Mouse (Mus musculus): ENCODE measurements around the gene Ptov1. TPM values are rescaled to one million over a fixed set of nuclear protein-coding genes. Genes with fewer than 3 reads are reported as not detected.

Ptov1 gene
- polyA plus RNA-seq, 1 experiment from 2014 or later = 630 TPM

GRCm38 (mm10) chr7:44854356-44855031, 15.1 kb downstream of the Ptov1 start:
- peak overlapping the region; percentile 72 for H3K9ac ChIP-seq
- H3K36me3 ChIP-seq = peaks cover 10% of the 10 kb centered on the region; the same call in 1 of the 2 replicates
- peak overlapping the region; percentile 47 for H3K4me3 ChIP-seq
- H3K4me2 ChIP-seq (replicated peaks) = peak overlapping the region; percentile 87
- WGBS = 2% methylated on average over 45 of the region's 45 CpGs
- H3K27me3 ChIP-seq (replicated peaks) = no peaks in the 10 kb centered on the region
- H3K4me1 ChIP-seq = peaks cover 61% of the 10 kb centered on the region
- peak overlapping the region; percentile 80 for H3K27ac ChIP-seq
- peak; percentile 4; the same call in 1 of the 2 replicates for ATAC-seq (ENCODE audit: low FRiP score, low read depth)
- H3K9me3 ChIP-seq = no peaks in the 10 kb centered on the region

DNA sequence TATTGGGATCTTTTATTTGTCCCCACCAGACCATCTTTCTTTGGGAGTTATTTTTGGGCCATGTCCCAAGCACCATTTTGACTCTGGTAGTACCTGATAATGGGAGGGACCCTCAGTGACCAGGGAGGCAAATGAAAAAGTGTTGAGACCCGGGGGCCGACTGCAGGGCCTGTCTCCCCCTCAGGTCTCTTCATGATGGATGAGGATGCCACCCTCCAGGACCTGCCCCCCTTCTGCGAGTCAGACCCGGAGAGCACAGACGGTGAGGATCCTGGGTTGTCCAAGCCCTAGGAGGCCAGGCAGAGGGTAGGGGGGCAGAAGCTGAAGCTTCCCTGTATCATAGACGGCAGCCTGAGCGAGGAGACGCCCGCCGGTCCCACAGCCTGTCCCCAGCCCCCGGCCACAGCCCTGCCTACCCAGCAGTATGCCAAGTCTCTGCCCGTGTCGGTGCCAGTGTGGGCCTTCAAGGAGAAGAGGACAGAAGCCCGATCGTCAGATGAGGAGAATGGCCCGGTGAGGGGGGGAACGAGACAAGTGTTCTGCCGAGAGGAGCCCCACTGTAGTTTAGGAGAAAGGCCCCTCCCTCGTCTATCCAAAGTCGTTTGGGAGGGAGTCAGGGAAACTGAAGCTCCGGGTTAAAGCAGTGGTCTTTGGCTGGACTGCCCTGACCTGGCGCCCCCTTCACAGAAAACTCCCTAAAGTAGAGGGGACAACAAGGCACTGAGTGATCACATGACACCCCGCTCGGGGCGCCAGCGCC, 15.8 kb downstream of the Ptov1 start:
- Histone ChIP-seq H3K4me1 (peaks cover 61% of the 10 kb centered on the region), H3K9me3 (no peaks in the 10 kb centered on the region), H3K4me3 (peak overlapping the region; percentile 47), H3K36me3 (peaks cover 9% of the 10 kb centered on the region; the same call in 1 of the 2 replicates), H3K27me3 (replicated peaks) (no peaks in the 10 kb centered on the region), H3K4me2 (replicated peaks) (peak overlapping the region; percentile 87), H3K27ac (peak overlapping the region; percentile 80), H3K9ac (peak overlapping the region; percentile 72)
- 32% methylated on average over 26 of the region's 26 CpGs for WGBS
- no peak for ATAC-seq (ENCODE audit: low FRiP score, low read depth)

DNA sequence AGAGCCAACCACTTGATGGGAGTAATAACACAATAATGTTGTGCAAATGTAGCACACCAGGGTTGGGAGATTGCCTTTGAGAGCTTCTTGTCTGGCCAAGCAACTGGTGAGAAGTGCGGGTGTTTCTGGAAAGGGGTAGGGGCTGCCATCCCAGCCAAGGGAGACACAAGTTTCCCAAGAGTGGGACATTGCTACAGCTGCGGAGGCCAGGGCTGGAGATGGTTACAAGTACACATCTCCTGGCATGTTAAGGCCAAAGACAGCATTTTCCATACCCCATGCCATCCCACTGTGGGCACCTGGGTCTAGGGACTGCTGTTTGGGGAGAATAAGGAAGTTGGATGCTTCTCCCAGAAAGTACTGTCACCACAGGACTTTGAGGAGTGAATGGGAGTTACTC, 16.5 kb downstream of the Ptov1 start:
- Histone ChIP-seq H3K27ac (no peak overlapping the region), H3K9ac (no peak overlapping the region), H3K27me3 (replicated peaks) (no peaks in the 10 kb centered on the region), H3K9me3 (no peaks in the 10 kb centered on the region), H3K4me2 (replicated peaks) (peak overlapping the region; percentile 87; the same call in 1 of the 2 replicates), H3K36me3 (peaks cover 9% of the 10 kb centered on the region; the same call in 1 of the 2 replicates), H3K4me3 (no peak overlapping the region), H3K4me1 (peaks cover 61% of the 10 kb centered on the region)
- ATAC-seq (ENCODE audit: low FRiP score, low read depth) = no peak
- WGBS = 91% methylated on average over 2 of the region's 2 CpGs

DNA sequence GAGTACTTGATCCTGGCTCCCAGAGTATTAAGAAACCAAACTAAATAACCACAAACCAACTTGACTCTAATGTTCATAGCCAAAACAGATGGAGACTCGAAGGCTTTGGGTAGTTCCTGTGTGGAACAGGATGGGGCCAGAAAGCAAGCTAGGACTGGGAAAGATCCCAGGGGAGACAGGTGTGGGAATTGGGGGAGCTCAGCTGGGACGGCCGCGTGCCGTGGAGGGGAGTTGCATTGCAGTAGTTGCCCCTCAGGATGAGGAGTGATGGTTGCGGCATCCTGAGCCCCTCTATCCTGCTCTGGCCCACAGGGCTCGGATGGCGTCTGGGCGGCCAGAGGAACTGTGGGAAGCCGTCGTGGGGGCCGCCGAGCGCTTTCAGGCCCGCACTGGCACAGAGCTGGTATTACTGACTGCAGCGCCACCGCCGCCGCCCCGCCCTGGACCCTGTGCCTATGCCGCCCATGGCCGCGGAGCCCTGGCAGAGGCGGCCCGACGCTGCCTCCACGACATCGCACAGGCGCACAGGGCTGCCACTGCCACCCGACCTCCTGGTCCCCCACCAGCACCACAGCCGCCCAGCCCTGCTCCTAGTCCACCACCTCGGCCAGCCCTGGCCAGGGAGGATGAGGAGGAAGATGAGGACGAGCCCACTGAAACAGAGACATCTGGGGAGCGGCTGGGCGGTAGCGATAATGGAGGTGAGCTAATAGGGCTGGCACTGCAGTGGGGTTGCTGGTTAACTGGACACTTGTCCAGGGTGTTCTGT, 17.1 kb downstream of the Ptov1 start:
- H3K27me3 ChIP-seq (replicated peaks) = no peaks in the 10 kb centered on the region
- no peak overlapping the region for H3K9ac ChIP-seq
- H3K4me2 ChIP-seq (replicated peaks) = no peak overlapping the region; the same call in 1 of the 2 replicates
- H3K27ac ChIP-seq = no peak overlapping the region
- peaks cover 62% of the 10 kb centered on the region for H3K4me1 ChIP-seq
- H3K4me3 ChIP-seq = no peak overlapping the region
- peaks cover 9% of the 10 kb centered on the region; the same call in 1 of the 2 replicates for H3K36me3 ChIP-seq
- ATAC-seq (ENCODE audit: low FRiP score, low read depth) = no peak
- H3K9me3 ChIP-seq = no peaks in the 10 kb centered on the region
- WGBS = 92% methylated on average over 36 of the region's 36 CpGs

DNA sequence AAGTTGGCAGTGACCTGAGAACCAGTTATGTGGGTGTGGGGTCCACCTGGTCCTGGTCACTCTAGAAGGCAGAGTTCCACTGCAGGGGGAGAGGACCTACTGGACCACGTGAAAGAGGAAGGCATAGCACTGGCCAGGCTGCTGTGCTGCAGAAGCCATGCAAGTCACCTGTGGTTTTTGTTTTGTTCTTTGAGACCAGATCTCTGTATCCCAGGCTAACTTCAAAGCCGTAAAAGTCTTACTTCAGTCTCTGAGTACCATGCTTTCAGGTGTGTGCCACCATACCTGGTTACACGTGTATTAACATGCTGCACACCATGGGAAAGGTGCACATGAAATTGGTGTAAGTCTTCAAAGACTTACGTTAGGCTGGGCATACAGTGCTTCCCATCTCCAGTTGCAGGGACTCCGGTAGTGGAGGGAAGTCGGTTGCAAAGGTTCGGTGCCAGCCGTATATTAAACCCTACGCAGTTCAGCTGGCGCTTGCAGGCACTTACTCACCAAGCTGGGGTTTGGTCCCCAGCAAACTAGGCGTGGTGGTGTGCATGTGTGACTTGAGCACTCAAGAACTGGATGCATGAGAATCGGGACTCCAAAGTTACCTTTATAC, 17.9 kb downstream of the Ptov1 start:
- H3K9ac ChIP-seq = no peak overlapping the region
- peaks cover 12% of the 10 kb centered on the region; the same call in 1 of the 2 replicates for H3K36me3 ChIP-seq
- H3K4me1 ChIP-seq = peaks cover 64% of the 10 kb centered on the region
- no peak overlapping the region for H3K27ac ChIP-seq
- no peak overlapping the region for H3K4me3 ChIP-seq
- WGBS = 91% methylated on average over 12 of the region's 12 CpGs
- peak overlapping the region; percentile 88; the same call in 1 of the 2 replicates for H3K4me2 ChIP-seq (replicated peaks)
- ATAC-seq (ENCODE audit: low FRiP score, low read depth) = no peak
- no peaks in the 10 kb centered on the region for H3K27me3 ChIP-seq (replicated peaks)
- no peaks in the 10 kb centered on the region for H3K9me3 ChIP-seq

GRCm38 (mm10) chr7:44850789-44851624, 18.6 kb downstream of the Ptov1 start:
- Histone ChIP-seq H3K36me3 (peaks cover 19% of the 10 kb centered on the region), H3K27me3 (replicated peaks) (no peaks in the 10 kb centered on the region), H3K9me3 (no peaks in the 10 kb centered on the region), H3K9ac (peak overlapping the region; percentile 83), H3K4me2 (replicated peaks) (peak overlapping the region; percentile 88), H3K4me3 (peak overlapping the region; percentile 84), H3K27ac (no peak overlapping the region), H3K4me1 (peaks cover 58% of the 10 kb centered on the region)
- ATAC-seq (ENCODE audit: low FRiP score, low read depth) = no peak
- WGBS = 83% methylated on average over 8 of the region's 8 CpGs

GRCm38 (mm10) chr7:44850146-44850545, 19.4 kb downstream of the Ptov1 start:
- H3K4me2 ChIP-seq (replicated peaks) = peak overlapping the region; percentile 88
- H3K9ac ChIP-seq = peak overlapping the region; percentile 83
- WGBS = under 1% methylated on average over 33 of the region's 33 CpGs
- peaks cover 27% of the 10 kb centered on the region for H3K36me3 ChIP-seq
- ATAC-seq (ENCODE audit: low FRiP score, low read depth) = peak; percentile 41
- H3K9me3 ChIP-seq = no peaks in the 10 kb centered on the region
- H3K4me1 ChIP-seq = peaks cover 55% of the 10 kb centered on the region
- peak overlapping the region; percentile 84 for H3K4me3 ChIP-seq
- H3K27me3 ChIP-seq (replicated peaks) = no peaks in the 10 kb centered on the region
- peak overlapping the region; percentile 81; the same call in 1 of the 2 replicates for H3K27ac ChIP-seq

DNA sequence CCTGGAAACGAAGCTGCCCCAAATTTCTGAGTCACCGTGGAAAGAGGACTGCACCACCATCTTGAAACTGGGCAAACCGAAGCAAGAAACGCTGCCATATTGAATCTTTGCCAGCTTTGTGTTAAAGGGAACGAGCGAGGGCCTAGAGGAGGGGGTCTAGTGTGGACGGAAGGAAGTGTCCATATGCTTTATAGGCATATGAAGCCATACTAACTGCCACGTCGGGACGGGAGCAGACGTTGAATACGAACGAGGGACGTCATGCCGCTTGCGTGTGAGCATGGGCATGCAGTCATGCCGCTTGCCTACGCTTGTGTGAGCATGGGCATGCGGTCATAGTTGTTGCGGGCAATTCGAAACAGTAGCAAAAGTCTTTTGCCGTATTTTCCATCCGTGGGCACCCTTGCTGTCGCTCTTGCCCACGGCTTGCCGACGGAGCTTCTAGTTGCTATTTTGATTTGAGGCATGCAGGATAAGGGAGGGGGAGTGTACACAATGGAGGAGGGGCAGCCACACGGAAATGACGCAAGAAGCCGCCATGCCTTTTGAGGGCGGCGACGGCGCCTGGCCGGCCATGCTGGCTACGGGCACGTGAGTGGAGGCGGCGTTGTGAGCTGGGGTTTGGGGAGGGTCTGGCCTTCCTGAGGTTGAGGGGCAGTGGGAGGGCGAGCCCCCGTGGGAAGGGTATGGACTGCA, 20.0 kb downstream of the Ptov1 start:
- no peaks in the 10 kb centered on the region for H3K9me3 ChIP-seq
- H3K27ac ChIP-seq = peak overlapping the region; percentile 81
- H3K9ac ChIP-seq = peak overlapping the region; percentile 83
- peaks cover 49% of the 10 kb centered on the region for H3K4me1 ChIP-seq
- peak overlapping the region; percentile 84 for H3K4me3 ChIP-seq
- peak; percentile 73 for ATAC-seq (ENCODE audit: low FRiP score, low read depth)
- peak overlapping the region; percentile 88 for H3K4me2 ChIP-seq (replicated peaks)
- no peaks in the 10 kb centered on the region for H3K27me3 ChIP-seq (replicated peaks)
- peaks cover 33% of the 10 kb centered on the region for H3K36me3 ChIP-seq
- under 1% methylated on average over 41 of the region's 41 CpGs for WGBS

GRCm38 (mm10) chr7:44848561-44849415, 20.8 kb downstream of the Ptov1 start, which contains the start of the genes Akt1s1 and Tbc1d17:
TSS of gene Akt1s1 (plus strand) at chr7:44848991.
TSS of gene Tbc1d17 (minus strand) at chr7:44849079.
- H3K27me3 ChIP-seq (replicated peaks) = no peaks in the 10 kb centered on the region
- peaks cover 42% of the 10 kb centered on the region for H3K4me1 ChIP-seq
- H3K9ac ChIP-seq = peak within 1 kb of the TSS; percentile 83
- H3K4me3 ChIP-seq = peak within 1 kb of the TSS; percentile 84
- ATAC-seq (ENCODE audit: low FRiP score, low read depth) = peak; percentile 82
- H3K4me2 ChIP-seq (replicated peaks) = peak within 1 kb of the TSS; percentile 88
- no peaks in the 10 kb centered on the region for H3K9me3 ChIP-seq
- H3K27ac ChIP-seq = peak within 1 kb of the TSS; percentile 81
- peaks cover 41% of the 10 kb centered on the region for H3K36me3 ChIP-seq
- under 1% methylated on average over 54 of the region's 54 CpGs for WGBS

- Histone ChIP-seq H3K36me3 (peaks cover 46% of the 10 kb centered on the region), H3K4me2 (replicated peaks) (peak overlapping the region; percentile 88), H3K9me3 (no peaks in the 10 kb centered on the region), H3K4me3 (peak overlapping the region; percentile 84), H3K27me3 (replicated peaks) (no peaks in the 10 kb centered on the region), H3K27ac (no peak overlapping the region), H3K9ac (peak overlapping the region; percentile 49), H3K4me1 (peaks cover 32% of the 10 kb centered on the region)
- ATAC-seq (ENCODE audit: low FRiP score, low read depth) = no peak
- 82% methylated on average over 5 of the region's 5 CpGs for WGBS
Observed at GRCm38 (mm10) chr7:44847772-44848171, 21.8 kb downstream of the Ptov1 start.
